Mouse (Mus musculus): Measurements from ENCODE around the gene Pzp.

Pzp gene

DNA sequence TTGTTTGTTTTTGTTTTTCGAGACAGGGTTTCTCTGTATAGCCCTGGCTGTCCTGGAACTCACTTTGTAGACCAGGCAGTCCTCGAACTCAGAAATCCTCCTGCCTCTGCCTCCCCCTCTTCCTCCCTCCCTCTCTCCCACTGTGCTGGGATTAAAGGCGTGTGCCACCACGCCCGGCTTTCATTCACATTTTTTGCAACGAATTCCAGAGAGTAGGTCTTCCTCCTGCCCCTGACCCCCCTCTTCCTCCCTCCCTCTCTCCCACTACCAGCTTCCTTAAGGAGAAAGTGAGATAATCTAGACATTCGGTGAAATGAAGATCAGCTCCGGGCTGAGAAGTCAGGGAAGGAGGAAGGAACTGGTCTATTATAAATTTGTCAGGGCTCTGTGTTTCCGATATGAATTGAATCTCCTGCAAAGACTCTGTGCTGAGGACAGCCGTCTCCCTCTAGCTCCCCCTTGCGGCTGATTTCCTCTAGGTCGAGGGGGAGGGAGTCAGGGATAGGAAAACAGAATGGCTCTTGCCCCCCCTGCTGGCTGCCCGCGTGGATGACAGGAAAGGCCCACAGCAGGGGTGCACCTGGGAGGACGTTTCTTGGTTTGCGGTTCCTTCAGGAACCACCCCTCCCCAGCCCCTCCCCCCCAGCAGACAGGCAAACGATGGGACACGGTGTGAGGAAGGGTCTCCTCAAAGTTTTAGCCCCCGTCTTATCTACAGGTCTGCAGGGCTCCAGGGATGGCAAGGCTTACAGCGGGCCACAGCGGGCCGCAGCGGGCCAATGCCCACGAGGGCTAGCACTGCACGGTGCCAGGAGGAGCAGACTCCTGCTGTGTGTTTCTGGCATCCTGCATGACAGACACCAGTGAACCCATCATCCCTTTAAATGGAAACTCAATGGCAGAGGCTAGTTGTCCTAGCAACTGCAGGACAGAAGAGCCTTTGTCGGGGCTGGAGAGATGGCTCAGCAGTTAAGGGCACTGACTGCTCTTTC lies 46.8 kb downstream of the Pzp start:
- DNase-seq (ENCODE audit: low spot score in 2 of 2) = peak; percentile 85 to 96

DNA sequence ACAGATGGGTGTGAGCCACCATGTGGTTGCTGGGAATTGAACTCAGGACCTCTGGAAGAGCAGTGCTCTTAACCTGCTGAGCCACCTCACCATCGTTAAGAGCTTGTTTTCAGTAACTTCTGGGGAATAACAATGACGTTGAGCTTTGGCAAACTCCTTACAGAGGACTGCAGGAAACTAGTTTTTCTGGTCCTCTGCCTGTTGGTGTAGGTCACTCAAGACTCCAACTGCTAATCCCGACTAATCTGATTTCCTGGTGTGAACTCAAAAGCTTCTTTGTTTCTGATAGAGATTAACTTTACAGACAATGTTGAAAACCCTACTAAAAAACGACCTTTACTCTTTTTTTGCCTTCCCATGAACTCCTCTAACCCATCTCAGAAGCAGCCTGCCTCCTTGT lies 49.0 kb downstream of the Pzp start:
- DNase-seq (ENCODE audit: low spot score in 2 of 2) = no peak

DNA sequence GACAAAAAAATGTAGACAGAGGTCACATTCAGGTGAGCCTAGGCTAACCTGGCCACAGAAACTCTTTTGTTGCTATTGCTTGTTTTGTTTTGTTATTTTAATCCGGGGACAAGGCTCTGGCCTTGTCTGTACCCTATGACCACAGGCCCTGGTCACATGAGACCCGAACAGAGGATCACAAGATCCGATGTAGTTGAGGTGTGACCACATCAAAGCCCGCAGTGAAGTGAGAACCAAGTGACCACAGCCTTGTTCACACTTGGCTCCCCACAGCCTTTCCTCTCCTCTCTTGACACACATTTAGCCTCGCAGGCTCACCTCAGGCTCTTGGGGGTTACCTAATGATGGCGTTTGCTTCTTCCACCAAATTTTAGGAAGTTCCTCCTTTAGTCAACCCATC lies 52.4 kb downstream of the Pzp start:
- no peak for DNase-seq (ENCODE audit: low spot score in 2 of 2)

DNA sequence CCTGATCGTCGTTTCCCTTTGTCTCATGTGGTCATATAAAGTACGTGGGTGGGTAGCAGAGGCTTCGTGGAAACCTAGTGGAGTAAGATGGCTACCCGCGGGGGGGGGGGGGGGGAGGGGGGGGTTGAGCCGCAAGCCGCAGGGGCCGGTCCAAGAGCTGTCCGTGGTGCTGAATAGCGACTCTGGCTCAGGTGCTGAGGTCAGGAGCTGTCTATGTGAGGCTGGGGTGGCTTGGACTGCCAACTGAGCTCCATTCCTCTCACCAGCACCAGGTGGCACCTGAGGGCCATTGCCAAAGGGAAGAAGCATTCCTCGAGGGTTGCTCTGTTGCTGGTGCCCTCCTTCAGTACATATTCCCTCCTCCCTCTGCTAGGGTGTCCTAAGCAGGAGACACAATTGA lies 57.1 kb downstream of the Pzp start:
- DNase-seq (ENCODE audit: low spot score in 2 of 2) = peak in 1 of 2 experiments; percentile 70

DNA sequence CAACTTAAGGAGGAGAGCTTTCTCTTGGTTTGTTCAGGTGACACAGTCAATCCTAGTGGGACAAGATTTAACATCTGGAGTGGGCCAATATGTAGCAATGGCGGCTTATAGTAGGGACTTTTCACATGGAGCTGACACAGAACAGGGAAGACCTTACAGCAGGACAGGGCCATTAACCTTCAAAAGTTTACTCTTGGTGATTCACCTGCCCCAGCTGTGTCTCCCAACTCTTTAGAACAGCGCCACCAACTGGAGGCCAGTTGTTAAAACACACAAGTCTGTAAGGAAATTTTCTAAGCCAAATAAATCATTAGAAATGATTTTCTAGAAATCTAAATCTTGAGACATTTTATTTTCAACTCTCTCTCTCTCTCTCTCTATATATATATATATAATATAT lies 59.2 kb downstream of the Pzp start:
- peak in 1 of 2 experiments; percentile 49 for DNase-seq (ENCODE audit: low spot score in 2 of 2)

DNA sequence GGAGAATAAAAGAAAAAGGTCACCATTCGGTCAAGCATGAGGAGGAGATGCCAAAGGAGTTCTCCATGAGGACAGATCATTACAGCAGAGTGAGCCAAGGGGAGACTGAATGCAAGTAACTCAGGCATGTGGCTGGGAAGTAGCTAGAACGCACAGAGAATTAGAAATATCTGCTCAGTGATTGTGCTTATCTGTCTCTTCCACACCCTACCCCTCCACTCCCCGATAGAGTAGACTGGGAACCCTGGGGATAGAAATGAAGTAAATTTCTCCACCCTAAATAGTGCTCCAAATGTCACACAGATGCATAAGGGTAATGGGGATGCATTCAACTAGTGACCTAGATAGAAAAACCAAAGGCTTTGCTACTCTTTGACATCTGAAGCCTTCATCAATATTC lies 60.0 kb downstream of the Pzp start:
- DNase-seq (ENCODE audit: low spot score in 2 of 2) = no peak

DNA sequence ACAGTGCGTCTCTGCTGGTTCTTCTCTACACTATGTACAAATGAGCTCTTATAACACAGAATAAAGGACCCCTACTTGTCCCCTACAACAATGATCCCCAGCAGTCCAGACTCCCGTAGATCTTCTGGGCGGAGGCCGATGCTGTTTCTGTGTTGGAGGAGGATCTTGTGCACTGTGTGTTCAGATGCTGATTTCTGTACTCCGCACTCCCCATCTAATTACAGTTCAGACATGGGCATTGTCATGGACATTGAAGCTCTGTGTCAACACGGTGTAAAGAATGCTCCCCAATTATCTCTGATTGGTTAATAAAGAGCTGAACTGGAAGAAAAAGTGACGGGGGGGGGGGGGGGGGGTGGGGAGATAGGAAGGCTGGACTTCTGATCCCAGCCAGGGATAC lies 60.5 kb downstream of the Pzp start:
- no peak for DNase-seq (ENCODE audit: low spot score in 2 of 2)

DNA sequence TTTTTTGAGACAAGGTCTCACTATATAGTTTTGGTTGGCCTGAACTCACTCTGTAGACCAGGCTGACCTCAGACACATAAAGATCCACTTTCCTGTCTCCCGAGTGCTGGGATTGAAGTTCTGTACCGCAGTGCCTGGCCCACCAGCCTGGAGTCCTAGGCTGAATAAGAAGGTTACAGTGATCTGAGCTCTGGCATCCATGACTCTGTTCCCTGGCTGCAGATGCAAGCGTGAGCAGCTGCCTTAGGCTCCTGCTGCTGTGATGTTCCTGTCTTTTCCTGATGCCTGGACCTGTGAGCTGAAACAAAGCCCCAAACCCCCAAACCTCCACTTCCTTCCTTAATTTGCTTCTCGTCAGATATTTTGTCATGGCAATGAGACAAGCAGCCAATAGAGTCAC lies 61.5 kb downstream of the Pzp start:
- no peak for DNase-seq (ENCODE audit: low spot score in 2 of 2)

DNA sequence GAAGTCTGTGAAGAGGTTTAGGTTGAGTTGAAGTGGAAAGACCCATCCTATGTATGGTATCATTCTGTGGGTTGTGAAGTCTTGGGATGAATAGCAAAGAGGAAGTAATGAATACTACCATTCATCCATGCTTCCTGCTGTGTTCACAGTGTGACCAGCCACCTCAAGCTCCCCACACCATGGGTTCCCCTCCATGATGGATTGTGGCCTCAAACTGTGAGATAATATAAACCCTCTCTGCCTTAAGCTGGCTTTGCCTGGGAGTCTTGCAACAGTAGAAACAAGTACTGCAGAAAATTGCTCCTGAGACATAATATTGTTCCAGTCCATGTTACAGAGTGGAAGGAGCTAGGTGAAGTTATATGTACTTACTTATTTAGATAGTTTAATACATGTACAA lies 64.9 kb downstream of the Pzp start:
- DNase-seq (ENCODE audit: low spot score in 2 of 2) = no peak

DNA sequence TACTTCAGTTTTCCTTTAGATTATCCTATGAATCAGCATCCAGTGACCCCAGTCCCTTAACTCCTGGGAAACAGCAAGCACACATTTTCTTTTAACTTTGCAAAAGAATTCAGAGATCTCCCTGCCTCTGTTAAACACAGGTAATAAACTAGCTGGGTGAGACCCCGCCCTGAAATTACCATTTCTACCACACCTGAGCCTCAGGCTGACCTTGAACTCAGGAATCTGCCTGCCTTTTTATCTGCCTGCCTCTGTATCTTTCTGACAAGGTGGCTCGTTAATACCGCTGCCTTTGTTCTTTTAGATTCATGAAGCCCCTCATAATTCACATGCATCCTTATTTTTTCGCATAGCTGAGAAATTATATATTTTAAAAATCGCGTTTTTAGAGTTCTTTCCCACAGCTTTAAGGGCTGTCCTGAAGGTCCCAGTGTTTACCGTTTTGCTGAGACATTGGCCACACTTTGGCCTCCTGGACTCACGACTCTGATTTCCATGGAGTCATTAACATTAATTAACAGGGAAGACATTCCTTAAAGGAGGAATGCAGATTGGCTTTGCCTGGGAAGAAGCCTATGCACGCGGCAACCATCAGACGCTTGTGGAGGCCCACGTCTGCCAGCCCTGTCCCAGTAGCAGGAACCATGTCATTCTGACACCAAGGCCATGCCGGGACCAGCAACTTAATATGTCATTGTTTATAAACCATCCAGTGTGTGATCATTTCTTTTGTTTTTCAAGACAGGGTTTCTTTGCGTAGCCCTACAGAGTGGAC lies 65.6 kb downstream of the Pzp start:
- no peak for DNase-seq (ENCODE audit: low spot score in 2 of 2)

DNA sequence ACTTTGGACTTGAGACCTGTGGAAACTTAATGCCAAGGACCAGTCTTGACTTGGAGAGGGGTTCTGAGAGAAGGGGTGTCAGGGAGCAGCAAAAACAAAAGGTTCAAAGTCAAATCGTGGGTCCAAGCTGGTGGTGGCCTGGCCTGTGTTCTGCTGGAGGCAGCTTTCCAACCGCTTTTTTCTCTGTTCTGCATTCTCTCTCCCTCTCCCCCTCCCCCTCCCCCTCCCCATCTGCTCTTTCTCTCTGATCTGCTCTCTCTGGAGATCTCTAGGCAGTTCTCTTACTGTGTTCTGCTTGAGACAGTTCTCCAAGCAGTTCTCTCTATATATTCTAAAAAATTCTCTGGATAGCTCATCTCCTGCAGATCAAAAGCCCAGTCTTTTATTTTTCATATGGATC lies 66.2 kb downstream of the Pzp start:
- no peak for DNase-seq (ENCODE audit: low spot score in 2 of 2)

DNA sequence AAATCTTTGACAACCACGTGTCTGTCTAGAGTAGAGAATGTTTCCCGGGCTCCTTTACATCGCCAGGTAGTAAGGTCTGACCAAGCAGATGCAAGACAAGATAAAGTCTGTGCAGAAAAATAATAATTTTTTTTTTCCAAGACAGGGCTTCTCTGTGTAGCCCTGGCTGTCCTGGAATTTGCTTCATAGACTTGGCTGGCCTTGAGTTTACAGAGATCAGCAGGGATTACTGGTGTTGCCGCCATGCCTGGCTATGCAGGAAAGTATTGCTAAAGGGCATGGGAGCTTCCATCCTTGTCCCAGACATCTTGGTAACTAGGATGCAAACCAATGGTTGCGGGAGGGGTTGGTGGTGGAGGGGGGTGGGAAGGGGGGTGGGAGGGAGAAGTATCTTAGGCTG lies 69.3 kb downstream of the Pzp start:
- DNase-seq (ENCODE audit: low spot score in 2 of 2) = no peak

DNA sequence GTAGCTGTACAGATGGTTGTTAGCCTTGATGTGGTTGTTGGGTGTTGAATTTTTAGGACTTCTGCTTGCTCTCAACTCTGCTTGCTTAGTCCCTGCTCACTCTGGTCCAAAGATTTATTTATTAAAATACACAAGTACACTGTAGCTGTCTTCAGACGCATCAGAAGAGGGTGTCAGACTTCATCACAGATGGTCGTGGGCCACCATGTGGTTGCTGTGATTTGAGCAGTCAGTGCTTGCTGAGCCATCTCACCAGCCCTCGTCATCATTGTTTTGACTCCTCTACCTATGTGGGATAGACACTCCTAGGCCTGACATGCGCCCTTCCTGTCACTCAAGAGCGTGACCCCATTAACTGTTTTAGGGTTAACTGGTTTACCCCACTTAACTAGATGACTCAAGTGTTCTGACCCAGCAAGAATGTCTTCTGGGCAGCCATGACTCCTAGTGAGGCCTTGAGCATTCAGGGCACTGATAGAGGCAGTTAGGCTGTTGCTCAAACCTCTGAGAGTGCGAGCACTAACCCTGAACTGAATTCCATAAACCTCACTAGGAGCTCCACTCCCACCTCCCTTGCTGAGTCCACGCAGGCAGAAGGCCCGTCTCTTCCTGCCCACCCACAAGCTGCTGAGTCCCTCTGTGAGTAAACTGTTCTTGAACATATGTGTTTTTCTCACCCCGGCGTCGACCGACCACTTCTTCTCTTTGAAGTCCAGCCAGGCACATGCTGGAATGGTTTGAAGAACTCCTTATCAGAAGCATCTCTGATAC lies 70.5 kb downstream of the Pzp start:
- DNase-seq (ENCODE audit: low spot score in 2 of 2) = no peak

DNA sequence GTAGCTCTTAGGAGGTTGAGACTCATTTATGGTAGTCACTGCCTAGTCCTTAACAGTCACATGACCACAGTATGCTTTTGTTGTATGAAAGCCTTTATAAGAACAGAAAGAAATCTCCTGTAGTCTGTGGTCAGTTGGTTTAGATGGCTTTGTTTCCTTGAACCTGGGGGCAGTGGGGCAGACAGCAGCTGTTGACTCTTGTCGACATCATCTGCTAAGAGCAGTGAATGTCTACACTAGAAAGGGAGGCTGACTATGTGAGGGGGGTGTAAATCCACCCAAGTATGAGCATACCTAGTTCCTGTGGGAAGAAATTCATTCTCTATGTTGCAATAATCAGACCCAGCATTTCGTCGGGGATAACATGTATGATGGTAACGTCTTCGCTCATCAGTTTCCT lies 79.5 kb downstream of the Pzp start:
- DNase-seq (ENCODE audit: low spot score in 2 of 2) = no peak

DNA sequence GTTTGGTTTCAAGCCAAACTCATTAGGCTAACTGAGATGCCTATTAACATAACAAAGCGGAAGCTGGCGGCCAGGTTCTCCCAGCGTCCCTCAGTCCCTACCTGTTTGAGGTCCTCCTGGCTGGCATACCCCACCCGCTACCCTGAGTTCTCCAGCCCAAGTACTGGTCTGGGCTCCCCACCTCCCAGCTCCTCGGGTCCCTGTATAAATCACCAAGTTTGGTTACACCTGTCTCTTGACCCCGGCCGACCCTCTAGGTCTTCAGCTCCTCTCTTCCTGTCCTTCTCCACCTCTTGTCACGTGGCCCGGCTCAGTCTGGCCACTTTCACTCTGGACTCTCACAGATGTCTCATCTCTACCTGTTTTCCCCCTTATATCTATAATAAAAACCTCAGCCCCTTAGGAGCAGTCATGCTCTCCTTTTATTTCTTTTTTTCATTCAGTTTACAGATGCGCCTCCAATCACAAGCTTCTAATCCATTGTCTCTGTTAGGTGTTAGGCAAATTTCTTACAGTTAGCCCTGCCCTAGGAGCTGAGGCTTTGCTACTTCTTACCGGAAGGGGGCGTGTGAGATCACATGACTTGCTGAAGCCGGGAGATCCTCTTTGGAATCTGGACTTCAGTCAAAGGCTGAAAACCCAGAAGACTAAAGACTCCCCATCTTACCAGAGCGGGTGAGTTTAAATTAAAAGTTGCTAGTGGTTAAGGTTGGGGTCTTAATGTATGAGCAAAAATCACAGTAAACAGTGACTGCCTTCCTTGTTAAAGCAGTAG lies 80.6 kb downstream of the Pzp start:
- peak in 1 of 2 experiments; percentile 39 for DNase-seq (ENCODE audit: low spot score in 2 of 2)

DNA sequence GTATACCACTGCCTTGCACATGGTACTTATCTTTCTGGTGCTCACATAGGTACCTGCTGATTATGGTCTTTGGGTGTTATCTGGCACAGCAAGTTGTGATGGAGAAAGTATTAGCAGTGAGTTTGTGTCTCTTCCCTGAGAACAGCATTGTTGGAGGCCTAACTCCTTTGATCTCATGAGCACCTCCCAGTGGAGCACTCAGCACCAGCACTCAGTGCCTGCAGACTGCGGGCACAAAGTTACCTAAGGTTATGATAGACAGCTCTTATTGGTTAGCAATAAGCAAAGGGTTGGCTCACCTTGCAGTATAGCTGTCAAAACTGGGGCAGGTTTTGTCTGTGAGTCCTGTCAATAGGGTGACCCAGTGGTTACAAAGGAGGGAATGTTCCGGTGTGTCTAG lies 86.3 kb downstream of the Pzp start:
- no peak for DNase-seq (ENCODE audit: low spot score in 2 of 2)

DNA sequence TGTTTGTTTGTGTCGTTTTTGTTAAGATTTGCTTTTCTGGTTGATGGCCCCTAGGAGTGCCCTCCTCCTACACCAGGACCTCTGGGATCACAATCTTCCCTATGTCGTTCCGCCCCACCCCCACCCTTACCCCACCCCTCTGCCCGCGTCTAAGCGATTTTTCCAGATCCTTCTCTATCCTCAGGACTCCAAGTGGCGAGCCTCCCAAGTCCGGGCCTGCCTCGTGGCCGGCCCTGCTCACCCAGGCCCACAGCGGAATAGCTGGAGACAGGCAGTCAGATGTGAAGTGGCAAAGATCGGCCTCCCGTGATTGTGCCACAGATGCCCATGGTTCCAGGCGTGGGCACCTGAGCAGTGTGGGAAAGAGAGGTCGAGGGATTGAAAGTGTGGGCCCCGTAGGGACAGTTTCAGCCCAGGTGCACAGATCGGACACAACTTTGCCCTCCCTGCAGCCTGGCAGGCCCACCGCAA lies 87.6 kb downstream of the Pzp start:
- DNase-seq (ENCODE audit: low spot score in 2 of 2) = no peak

DNA sequence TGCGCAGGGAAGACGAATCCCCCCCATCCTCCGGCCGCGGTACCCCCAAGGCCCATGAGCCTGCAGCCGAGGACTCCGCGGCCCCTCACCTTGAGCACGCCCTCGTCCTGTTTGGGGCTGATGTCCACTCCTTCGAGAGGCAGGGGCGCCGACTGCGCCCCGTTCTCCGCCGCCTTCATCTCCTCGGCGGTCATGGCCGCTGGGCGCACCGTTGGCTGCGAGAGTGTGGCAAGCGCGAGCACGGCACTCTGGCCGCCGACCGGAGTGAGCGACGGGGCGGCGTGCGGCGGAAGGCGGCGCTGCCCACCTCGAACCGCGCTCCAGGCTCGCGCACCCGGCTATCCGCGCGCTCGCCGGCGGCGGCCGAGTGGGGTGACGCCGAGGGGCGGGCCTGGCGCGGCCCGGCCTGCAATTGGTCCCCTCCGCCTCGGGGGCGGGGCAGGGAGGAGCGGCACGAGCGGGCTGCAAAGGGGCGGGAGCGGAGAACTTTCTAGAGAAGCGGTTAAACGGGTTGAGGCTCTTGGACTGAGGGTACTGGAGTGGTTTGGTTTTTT lies 88.1 kb downstream of the Pzp start, which contains the start of gene Fkbp4:
Gene Fkbp4, minus strand, starts transcription at position 361 of the 554 bp plus-strand sequence.
- peak; percentile 88 to 95 for DNase-seq (ENCODE audit: low spot score in 2 of 2)

DNA sequence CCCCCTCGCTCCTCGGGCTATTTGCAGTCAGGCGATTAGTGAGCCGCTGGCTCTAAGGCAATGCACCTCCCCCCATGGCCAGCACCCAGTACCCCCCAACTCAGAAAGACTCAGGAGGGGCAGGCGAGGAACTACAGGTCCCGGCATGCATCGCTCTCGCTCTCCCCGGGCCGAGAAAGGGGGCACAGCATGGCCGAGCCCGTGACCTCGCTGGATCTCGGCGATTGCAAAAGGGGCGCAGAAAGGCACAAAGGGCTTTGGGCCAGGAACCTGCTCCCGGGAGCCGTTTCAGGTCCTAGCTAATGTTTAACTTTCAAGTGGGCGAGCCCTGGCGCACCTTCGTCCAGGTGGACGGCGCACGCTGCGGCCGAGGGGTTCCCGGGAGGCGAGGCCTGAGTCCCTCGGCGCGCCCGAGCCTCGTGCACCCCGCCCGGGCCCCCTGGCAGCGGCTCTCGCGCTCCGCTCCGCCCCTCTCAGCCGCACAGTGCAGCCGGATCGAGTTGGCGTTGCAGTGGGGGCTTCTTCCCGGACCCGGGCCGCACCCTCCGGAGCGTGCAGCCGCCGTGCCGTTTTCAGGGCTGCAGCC lies 88.7 kb downstream of the Pzp start:
- DNase-seq (ENCODE audit: low spot score in 2 of 2) = peak; percentile 63 to 72

DNA sequence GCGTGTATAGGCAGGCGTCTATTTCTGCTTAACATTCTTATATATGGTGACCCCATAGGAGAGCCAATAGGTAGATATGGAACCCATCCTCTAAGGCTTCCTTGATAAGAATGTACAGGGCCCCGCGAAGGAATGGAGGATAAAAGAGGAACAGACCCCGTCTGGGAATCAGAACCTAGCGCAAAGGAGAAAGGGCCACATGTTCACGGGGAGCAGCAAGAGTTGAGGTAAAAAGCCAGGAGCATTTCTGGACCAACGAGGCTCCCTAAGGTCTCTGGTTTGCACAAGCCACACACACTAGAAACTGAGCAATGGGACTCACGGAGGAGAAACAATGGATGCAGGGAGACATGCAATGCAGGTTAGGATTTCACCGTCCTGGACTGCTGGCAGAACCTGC lies 89.2 kb downstream of the Pzp start:
- no peak for DNase-seq (ENCODE audit: low spot score in 2 of 2)
